Mouse (Mus musculus): Measurements from ENCODE around the gene Eif3k.

GRCm38 (mm10) chr7:28959505-28960045 lies 22.1 kb downstream of the Eif3k start:
- TF ChIP-seq GATA2 (IDR thresholded peaks at IDR 0.05; ENCODE audit: borderline replicate concordance, low read depth, low read length): no peak
- no peak for TF ChIP-seq CTCF (IDR thresholded peaks at IDR 0.05; ENCODE audit: low read depth, low read length)
- no peak for TF ChIP-seq GATA1 (IDR thresholded peaks at IDR 0.05; ENCODE audit: borderline replicate concordance, low read length)
- no peak for TF ChIP-seq TAL1 (conservative IDR thresholded peaks at IDR 0.05; ENCODE audit: low read depth, low read length)
- no peak for TF ChIP-seq POLR2AphosphoS5 (IDR thresholded peaks at IDR 0.05; ENCODE audit: insufficient replicate concordance, low read depth, low read length)

Measured in G1E (cell line).